Mouse (Mus musculus) urinary bladder, adult 18-20 months (tissue): Measurements from ENCODE around the gene Itga3.

Experiments
- DNase-seq, 2 experiments: peaks; one replicate each; pipeline ENCODE4 v3.0.0; 2022; ENCODE audit warnings: low spot score in 2 of 2, mixed read lengths in 2 of 2

The Itga3 gene

GRCm38 (mm10) chr11:95006038-95006437 is 70.6 kb downstream of the Itga3 start:
- DNase-seq = no peak

DNA sequence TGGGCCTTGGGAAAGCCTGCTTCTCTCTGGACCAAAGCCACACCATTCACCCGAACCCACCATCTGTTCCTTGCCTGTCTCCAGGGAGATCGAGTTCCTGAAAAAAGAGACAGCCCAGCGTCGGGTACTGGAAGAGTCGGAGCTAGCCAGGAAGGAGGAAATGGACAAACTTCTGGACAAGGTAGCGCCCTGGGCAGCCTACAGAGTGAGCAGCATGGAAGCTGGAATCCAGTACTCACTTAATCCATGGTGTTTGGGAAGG is 71.7 kb downstream of the Itga3 start:
- no peak for DNase-seq

DNA sequence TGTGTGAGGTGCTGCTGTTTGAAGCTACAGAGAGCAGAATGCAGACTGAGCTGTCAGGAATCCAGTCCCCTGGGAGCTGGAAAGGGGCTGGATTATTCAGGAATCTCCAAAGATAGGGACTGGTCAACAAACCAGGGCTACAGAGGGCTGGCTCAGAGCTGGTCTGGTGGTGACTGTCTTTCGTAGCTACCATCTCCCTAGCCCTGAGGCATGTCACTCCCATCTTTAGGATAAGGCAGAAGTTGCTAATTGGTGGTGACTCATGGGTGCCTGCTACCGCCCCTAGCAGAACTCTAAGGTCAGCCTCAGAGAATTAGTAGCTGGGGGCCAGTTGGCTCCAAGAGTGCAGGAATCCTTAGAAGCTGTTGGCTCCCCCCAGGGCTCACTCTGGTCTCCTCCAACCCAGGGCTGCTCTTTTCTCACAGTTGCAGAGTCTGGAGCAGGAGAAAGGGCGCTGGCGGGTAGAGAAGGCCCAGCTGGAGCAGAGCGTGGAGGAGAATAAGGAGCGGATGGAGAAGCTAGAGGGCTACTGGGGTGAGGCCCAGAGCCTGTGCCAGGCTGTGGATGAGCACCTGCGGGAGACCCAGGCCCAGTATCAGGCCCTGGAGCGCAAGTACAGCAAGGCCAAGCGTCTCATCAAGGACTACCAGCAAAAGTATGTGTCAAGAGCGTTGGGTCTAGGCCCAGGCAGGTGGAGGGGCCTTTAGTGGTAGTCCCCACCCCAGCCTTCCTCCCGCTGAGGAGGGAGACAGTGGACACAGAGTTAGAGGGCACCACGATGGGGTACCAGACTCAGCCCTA is 72.3 kb downstream of the Itga3 start:
- DNase-seq = no peak

GRCm38 (mm10) chr11:95002705-95003104 is 73.9 kb downstream of the Itga3 start:
- no peak for DNase-seq

- no peak for DNase-seq
Measured at GRCm38 (mm10) chr11:95001584-95002347, 74.8 kb downstream of the Itga3 start.

GRCm38 (mm10) chr11:95001058-95001457 is 75.5 kb downstream of the Itga3 start:
- peak; percentile 51 to 53 for DNase-seq

- no peak for DNase-seq
Measured at GRCm38 (mm10) chr11:95000548-95000947, 76.1 kb downstream of the Itga3 start.

DNA sequence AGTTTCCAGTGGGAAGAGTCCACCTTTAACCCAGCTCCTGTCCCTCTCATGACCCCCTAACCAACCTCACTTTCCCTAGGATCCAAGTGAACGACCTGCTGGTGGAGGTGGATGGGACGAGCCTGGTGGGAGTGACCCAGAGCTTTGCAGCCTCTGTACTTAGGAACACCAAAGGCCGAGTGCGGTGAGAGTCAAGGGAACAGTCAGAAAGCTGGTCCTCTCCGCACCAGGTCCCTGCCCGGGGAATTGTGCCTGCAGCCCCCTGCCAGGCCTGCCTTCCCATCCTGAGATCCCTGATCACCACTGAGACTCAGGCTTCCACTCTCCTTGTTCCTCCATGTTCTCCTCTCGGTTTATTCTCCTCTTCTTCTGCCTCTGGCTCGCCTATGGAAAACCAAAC is 76.5 kb downstream of the Itga3 start:
- no peak for DNase-seq

DNA sequence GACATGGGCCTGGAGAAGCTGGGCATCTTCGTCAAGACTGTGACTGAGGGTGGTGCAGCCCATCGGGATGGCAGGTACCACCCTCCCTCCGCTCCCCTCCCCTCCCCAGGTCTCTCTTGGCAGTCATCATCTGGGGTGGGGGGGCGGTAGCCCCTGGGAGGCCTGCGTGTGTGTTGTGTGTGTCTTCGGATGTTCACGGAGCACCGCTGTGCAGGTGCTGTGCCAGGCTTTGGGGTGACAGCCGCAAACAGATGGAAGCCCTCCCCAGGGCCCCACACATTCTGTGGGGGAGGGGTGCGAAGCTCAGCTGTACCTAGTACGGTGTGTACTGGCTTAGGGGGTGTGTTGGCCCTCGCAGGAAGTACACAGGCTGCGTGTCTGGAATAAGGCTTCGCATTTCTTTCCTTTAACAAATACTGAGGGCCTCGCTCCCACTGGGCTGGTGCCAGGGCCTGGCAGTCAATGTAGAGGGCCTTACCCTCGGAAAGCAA is 78.5 kb downstream of the Itga3 start:
- DNase-seq = no peak

DNA sequence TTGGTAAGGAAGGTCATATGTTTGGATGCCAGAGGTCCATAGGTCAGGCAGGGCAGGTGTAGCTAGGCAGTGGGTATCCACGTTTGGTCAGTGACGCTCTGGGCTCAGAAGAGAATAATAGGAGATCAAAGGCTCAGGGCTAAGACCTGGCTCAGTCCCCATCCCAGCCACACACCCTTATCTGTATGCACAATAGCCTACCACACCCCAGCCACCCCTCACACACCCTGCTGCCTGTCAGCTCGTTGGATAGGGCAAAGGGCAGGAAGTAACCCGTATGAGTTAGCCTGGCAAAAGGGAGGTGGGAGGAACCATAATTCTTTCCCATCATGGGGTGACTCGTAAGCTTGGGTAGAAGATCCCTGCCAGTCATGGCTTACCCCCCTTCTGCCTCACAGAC is 79.0 kb downstream of the Itga3 start:
- DNase-seq = no peak

DNA sequence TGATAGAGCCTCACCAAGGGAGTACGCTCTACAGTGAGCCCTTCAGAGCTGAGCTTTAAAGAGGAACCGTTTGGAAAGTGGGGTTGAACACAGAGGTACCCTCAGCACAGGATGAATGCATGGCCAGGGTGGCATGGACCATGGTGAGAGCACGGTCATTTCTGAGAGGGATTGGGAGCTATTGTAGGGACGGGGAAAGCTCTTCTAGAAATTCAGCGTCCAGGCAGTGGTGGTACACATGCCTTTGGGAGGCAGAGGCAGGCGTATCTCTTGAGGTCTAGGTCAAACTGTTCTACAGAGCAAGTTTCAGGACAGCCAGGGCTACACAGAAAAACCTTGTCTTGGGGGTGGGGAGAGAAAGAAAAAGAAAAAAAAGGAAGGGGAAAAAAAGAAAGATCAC is 79.6 kb downstream of the Itga3 start:
- DNase-seq = no peak

DNA sequence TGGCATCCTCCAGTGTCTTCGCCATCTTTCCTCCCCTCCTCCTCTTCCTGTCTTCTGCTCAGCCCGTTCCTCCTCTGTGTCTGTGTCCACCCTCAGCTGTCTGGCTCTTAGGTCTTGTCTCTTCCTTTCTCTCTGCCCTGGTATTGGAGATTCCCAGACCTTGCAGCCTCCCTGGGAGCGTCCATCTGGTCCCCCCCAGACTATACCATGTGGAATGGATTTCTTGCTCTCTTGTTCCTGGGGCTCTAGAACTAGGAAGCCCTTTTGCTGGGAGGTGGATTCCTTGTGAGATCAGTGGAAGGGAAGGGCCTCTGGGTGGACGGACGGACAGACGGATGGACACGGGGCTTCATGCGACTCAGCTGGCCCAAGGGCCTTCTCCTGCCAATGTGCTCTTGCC is 80.5 kb downstream of the Itga3 start:
- DNase-seq = no peak

GRCm38 (mm10) chr11:94994947-94995772 is 81.4 kb downstream of the Itga3 start:
- no peak for DNase-seq
